In the genomic region with DNA sequence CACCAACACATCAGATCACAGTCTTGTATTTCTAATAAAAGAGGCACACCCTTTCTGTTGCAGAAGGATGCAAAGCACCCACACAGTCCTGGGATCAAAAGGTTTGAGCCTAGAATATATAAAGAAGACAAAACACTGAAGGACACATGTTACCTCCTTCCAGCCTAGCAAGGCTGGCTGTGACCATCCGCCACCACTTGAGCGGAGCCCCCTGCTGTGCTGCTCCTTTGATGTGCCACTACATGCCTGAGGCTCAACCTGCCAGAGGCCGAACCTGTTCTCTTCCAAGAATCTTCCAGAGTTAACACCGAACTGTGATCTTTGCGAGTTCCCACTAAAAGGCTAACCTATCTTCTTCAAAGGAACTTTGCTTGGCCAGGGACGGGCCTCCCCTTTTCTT, we compare ENCODE assay signal across 19 mouse cellular contexts. TPM values are rescaled to one million over a fixed set of nuclear protein-coding genes. Genes with fewer than 3 reads are reported as not detected.
A peak's percentile ranks its signal among the peaks of the same experiment; 100 is the strongest.
DNase-seq lines count a peak whose midpoint lies in the region.
"Had no signal": no experiment of that assay in that cellular context is flagged by ENCODE, and none has a peak within 500 bp of the region (broad histone marks: within the 10 kb centered on the region; RNA-seq: fewer than 3 reads in every experiment).

No protein-coding gene starts in this region.

- DNase-seq in cerebellum, postnatal 10 days = peak; percentile 0
- DNase-seq in cerebellum, adult 9-10 months = no peak
- DNase-seq in R1 (ENCODE audit: low read depth, low spot score) (peak; percentile 28), ZHBTc4 (ENCODE audit: low read depth, low spot score) (peak; percentile 89)
- no peak for DNase-seq in spleen, adult 18-20 months
- no peak for DNase-seq in layer of hippocampus, postnatal 10 days (ENCODE audit: low spot score in 2 of 2)
- DNase-seq: adrenal gland, adult 2 months; adrenal gland, postnatal 10 days; adrenal gland, postnatal 25 days; B cell, adult 2 months; cerebellum, adult 11 months; cerebellum, adult 18-20 months; cerebellum, adult 8-10 months; cerebellum, postnatal 14 days; cerebellum, postnatal 36 days; embryo, embryonic 11 days had no signal

RNA-seq across cellular contexts. Expression of a gene that starts 25.9 kb away (rescaled TPM):
- not detected for total RNA-seq in layer of hippocampus, postnatal 10 days (2021)
- total RNA-seq: adrenal gland, adult 2 months; adrenal gland, postnatal 10 days; adrenal gland, postnatal 25 days; adrenal gland, postnatal 4 days; CH12.LX; common myeloid progenitor, adult 5-6 weeks had no signal

RNA-seq across cellular contexts. Expression of a gene that starts 32.5 kb away (rescaled TPM):
- not detected for total RNA-seq in layer of hippocampus, postnatal 10 days (2021)
- total RNA-seq: adrenal gland, adult 2 months; adrenal gland, postnatal 10 days; adrenal gland, postnatal 25 days; adrenal gland, postnatal 4 days; CH12.LX; common myeloid progenitor, adult 5-6 weeks had no signal

RNA-seq across cellular contexts. Expression of a gene that starts 52.6 kb away (rescaled TPM):
- total RNA-seq in layer of hippocampus, postnatal 10 days (2021) = not detected
- total RNA-seq: adrenal gland, adult 2 months; adrenal gland, postnatal 10 days; adrenal gland, postnatal 25 days; adrenal gland, postnatal 4 days; CH12.LX; common myeloid progenitor, adult 5-6 weeks had no signal

Comparison
In these comparisons a context has a peak if more than half of its experiments do, and no peak if none do; other contexts are left out.
1. DNase-seq: peak in cerebellum, postnatal 10 days (2 of 2), R1 (single experiment) and ZHBTc4 (single experiment); none in cerebellum, adult 9-10 months (single experiment), spleen, adult 18-20 months (0 of 2) and layer of hippocampus, postnatal 10 days (0 of 2).